Mouse (Mus musculus) neural tube, embryonic 14.5 days (tissue): Measurements from ENCODE around the gene Hnrnpul2. TPM values are rescaled to one million over a fixed set of nuclear protein-coding genes. Genes with fewer than 3 reads are reported as not detected.

Source experiments
- ATAC-seq: fragments of 200-750 bp; cut with Nextera tagmentation; 2 replicates; pipeline ENCODE4 v1.8.0; 2017; ENCODE audit warnings: low read depth, mild to moderate bottlenecking, moderate TSS enrichment, moderate library complexity
- H3K27ac ChIP-seq: fragments of 300-500 bp; sonication (generic); 2 replicates; pipeline ENCODE4 v1.5.1; 2014; ENCODE audit warnings: low read depth, mild to moderate bottlenecking, control low read depth, low read length, moderate library complexity, mixed read lengths
- H3K27me3 ChIP-seq: fragments of 300-500 bp; sonication (generic); 2 replicates; pipeline ENCODE4 v1.6.1; 2014; ENCODE audit warnings: low read length; ENCODE audit not compliant: control insufficient read depth, insufficient read depth
- H3K36me3 ChIP-seq: fragments of 300-500 bp; sonication (generic); 2 replicates; pipeline ENCODE4 v1.6.1; 2014; ENCODE audit warnings: low read length, mixed read lengths; ENCODE audit not compliant: control insufficient read depth, insufficient read depth
- H3K4me1 ChIP-seq: fragments of 300-500 bp; sonication (generic); 2 replicates; pipeline ENCODE4 v1.6.1; 2014; ENCODE audit warnings: low read length; ENCODE audit not compliant: control insufficient read depth, insufficient read depth
- H3K4me2 ChIP-seq: fragments of 300-500 bp; sonication (generic); 2 replicates; pipeline ENCODE4 v1.6.1; 2014; ENCODE audit warnings: mild to moderate bottlenecking, low read depth, low read length, control low read depth
- H3K4me3 ChIP-seq: fragments of 300-500 bp; sonication (generic); 2 replicates; pipeline ENCODE4 v1.5.1; 2014; ENCODE audit warnings: low read depth, low read length, control low read depth, mixed read lengths
- H3K9ac ChIP-seq: fragments of 300-500 bp; sonication (generic); replicated peaks from 2 replicates; pipeline ENCODE4 v1.6.1; 2014; ENCODE audit warnings: low read depth, mild to moderate bottlenecking, control low read depth, low read length, mixed read lengths
- H3K9me3 ChIP-seq: fragments of 300-500 bp; sonication (generic); 2 replicates; pipeline ENCODE4 v1.6.1; 2016; ENCODE audit warnings: low read length; ENCODE audit not compliant: control insufficient read depth
- WGBS: fragments of 180-500 bp; shearing (Covaris S2); extraction: QIAGEN DNeasy Blood & Tissue Kit; methylation state at CpG from one replicate; pipeline ENCODE4 v1.1.7; 2014; 5-methylcytosine and 5-hydroxymethylcytosine counted together
- polyA plus RNA-seq: library from polyadenylated mRNA; unstranded; fragments of >200 nt; fragmentation: Nextera tagmentation; extraction: Ambion mirVana; gene quantifications from 2 replicates; pipeline ENCODE4 v1.2.1, GENCODE M21; 2014

The Hnrnpul2 gene
- polyA plus RNA-seq, 1 experiment from 2014 or later = 9.5 TPM

DNA sequence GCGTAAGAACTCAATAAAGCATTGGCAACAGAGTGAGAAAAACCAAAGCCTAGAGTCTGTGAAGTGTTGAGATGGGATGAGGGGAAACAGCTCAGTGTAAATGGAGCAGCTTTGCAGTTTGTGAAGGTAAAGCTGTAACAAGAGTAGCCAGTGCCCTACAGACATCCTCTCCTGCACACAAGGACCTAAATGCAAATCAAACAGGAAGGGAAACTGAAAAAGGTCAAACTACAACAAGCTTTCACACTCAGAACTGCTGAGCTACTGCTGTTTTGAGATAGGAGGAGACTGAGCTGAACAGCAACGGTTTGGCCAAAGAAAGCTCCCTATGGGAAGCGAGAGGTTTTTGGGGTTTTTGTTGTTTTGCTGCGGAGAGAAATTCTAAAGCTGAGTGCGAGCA, 13.0 kb upstream of the Hnrnpul2 start:
- 98% methylated on average over 5 of the region's 5 CpGs for WGBS
- Histone ChIP-seq H3K9ac (no peak overlapping the region), H3K4me2 (no peak overlapping the region), H3K27me3 (no peaks in the 10 kb centered on the region), H3K4me3 (no peak overlapping the region), H3K27ac (no peak overlapping the region), H3K36me3 (peaks cover 24% of the 10 kb centered on the region; the same call in 1 of the 2 replicates), H3K9me3 (no peaks in the 10 kb centered on the region), H3K4me1 (peaks cover 6% of the 10 kb centered on the region; the same call in 1 of the 2 replicates)
- ATAC-seq = no peak

DNA sequence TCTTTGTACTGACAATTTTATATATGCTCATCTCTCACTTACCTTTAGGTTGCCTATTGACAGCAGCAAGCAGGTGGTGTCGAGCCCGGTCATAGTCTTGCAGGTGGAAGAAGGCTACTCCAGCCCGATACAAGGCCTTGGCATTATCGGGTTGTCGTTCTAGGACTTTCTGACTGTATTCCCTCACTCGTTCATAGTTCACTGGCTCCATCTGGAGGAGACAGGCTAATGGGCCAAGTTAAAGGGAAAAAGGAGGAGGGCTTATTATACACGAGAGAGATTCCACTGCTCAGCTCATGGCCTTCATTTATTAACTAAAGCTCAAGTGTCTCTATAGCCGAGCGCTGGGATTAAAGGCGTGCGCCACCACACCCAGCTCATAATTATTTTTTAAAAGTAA, 4.0 kb upstream of the Hnrnpul2 start:
- H3K4me3 ChIP-seq = no peak overlapping the region
- 0 out of 2 replicates have a peak overlapping the region, but pooled peaks have one; percentile 11 for H3K4me2 ChIP-seq
- H3K9me3 ChIP-seq = no peaks in the 10 kb centered on the region
- WGBS = 63% methylated on average over 11 of the region's 11 CpGs
- no peak for ATAC-seq
- H3K27ac ChIP-seq = no peak overlapping the region
- peaks cover 29% of the 10 kb centered on the region for H3K4me1 ChIP-seq
- peaks cover 29% of the 10 kb centered on the region for H3K36me3 ChIP-seq
- no peak overlapping the region for H3K9ac ChIP-seq
- no peaks in the 10 kb centered on the region for H3K27me3 ChIP-seq

DNA sequence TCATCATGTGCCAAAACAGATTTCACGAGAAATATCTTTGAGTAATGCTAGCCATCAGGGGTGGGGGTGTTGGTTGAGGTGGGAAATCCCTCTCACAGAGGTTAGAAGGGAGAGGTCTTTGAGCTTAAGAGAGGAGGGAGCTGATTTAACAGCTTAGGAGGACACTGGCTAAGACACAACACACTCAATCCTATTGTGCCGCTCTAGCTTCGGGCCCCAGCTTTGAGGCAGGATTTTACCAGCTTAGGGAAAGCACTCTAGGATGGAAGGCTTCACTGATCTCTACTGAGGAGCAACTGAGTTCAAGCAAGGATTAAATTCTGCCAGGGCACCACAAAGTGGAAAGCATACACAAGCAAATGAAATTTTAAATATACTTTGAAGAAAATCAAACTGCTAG, 2.8 kb upstream of the Hnrnpul2 start:
- 84% methylated on average over 3 of the region's 3 CpGs for WGBS
- Histone ChIP-seq H3K27me3 (no peaks in the 10 kb centered on the region), H3K9me3 (no peaks in the 10 kb centered on the region), H3K4me1 (peaks cover 37% of the 10 kb centered on the region), H3K9ac (no peak overlapping the region), H3K4me2 (peak overlapping the region; percentile 7; the same call in 1 of the 2 replicates), H3K27ac (no peak overlapping the region), H3K36me3 (peaks cover 22% of the 10 kb centered on the region), H3K4me3 (no peak overlapping the region)
- no peak for ATAC-seq

DNA sequence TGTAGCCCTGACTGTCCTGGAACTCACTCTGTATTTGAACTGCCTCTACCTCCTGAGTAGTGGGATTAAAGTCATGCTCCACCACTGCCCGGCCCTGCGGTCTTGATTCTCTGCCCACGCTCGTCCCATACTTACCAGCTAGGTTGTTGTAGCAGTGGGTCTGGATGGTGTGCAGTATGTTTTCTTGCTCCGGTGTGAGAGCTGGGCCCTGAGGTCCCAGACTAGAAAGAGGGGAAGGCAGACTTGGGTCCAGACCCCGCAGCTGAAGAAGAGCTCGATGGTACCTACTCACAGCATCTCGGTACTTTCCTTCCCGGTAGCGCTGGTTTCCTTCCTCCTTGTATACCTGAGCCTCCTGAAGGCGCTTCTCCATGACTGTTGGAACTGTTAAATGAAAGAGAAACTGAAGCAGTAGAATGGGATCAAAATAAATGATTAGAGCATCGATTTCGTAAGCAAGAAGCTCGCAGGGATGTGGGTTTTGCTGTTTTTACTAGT, 1.5 kb upstream of the Hnrnpul2 start:
- no peak for ATAC-seq
- Histone ChIP-seq H3K4me2 (peak overlapping the region; percentile 98), H3K9me3 (no peaks in the 10 kb centered on the region), H3K27me3 (no peaks in the 10 kb centered on the region), H3K27ac (peak overlapping the region; percentile 98), H3K4me1 (peaks cover 50% of the 10 kb centered on the region), H3K9ac (peak overlapping the region; percentile 65), H3K36me3 (peaks cover 14% of the 10 kb centered on the region), H3K4me3 (peak overlapping the region; percentile 99)
- 38% methylated on average over 14 of the region's 14 CpGs for WGBS

DNA sequence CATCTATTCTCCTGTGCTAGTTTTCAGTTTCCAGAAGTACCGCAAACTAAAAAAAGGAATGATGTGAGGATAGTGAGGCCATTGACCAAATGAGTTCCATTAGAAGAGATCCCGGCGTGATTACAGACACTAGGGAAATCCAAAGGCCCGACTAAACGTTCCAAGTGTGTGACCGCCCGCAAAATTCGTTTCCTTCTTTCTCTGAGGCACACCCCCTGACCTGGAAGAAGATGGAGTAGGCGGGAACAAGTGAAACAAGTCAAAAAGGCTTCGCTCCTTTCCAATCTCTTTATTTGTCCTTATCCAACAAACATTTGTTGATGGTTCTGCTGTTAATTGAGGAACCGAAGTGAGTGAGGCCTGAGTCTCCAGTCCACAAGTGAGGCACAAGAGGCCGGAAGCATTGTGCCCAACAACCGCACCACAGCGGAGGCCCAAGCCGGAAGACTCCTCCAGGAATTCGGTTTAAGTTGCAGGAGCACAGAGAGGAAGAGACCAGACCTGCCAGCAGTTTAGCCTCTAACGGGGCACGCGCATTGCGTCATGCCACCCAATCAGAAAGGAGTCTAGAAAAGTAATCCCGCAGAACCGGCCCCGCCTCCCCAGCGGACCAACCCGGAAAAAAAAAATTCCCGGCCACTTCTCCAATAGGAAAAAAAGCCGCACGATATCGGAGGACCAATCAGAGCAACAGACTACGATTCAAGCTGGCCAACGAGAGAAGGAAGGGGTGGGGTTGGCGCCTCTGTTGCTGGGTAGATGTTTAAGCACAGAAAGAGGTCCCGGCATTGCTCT, 812 bp upstream of the Hnrnpul2 start, which contains the start of gene Ttc9c:
Gene Ttc9c, minus strand, starts transcription at position 533 of the 795 bp plus-strand sequence.
- Histone ChIP-seq H3K27me3 (no peaks in the 10 kb centered on the region), H3K9ac (peak within 1 kb of the TSS; percentile 90), H3K36me3 (peaks cover 15% of the 10 kb centered on the region), H3K4me2 (peak within 1 kb of the TSS; percentile 98), H3K9me3 (no peaks in the 10 kb centered on the region), H3K27ac (peak within 1 kb of the TSS; percentile 98), H3K4me1 (peaks cover 50% of the 10 kb centered on the region), H3K4me3 (peak within 1 kb of the TSS; percentile 99)
- peak; percentile 95 for ATAC-seq
- under 1% methylated on average over 33 of the region's 33 CpGs for WGBS

DNA sequence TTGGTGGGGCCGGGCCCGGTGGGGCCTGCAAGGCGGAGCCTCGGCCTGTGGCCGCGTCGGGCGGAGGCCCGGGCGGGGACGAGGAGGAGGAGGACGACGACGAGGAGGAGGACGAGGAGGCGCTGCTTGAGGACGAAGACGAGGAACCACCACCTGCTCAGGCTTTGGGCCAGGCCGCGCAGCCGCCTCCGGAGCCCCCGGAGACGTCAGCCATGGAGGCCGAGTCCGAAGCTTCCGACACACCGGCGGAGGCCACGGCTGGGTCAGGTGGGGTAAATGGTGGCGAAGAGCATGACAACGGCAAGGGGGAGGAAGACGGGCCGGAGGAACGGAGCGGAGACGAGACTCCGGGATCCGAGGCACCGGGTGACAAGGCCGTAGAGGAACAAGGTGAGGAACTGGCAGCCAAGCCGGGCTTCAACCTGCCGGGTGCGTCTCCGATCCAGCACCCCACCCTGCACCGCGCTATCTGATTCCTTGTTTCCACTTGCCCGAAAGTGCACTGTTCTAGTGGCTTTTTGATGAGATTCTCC, 680 bp downstream of the Hnrnpul2 start:
- peaks cover 19% of the 10 kb centered on the region for H3K36me3 ChIP-seq
- peak overlapping the region; percentile 90 for H3K9ac ChIP-seq
- H3K4me1 ChIP-seq = peaks cover 46% of the 10 kb centered on the region
- H3K27me3 ChIP-seq = no peaks in the 10 kb centered on the region
- H3K9me3 ChIP-seq = no peaks in the 10 kb centered on the region
- under 1% methylated on average over 44 of the region's 48 CpGs for WGBS
- peak overlapping the region; percentile 98 for H3K27ac ChIP-seq
- peak overlapping the region; percentile 98 for H3K4me2 ChIP-seq
- ATAC-seq = peak; percentile 39
- peak overlapping the region; percentile 99 for H3K4me3 ChIP-seq

DNA sequence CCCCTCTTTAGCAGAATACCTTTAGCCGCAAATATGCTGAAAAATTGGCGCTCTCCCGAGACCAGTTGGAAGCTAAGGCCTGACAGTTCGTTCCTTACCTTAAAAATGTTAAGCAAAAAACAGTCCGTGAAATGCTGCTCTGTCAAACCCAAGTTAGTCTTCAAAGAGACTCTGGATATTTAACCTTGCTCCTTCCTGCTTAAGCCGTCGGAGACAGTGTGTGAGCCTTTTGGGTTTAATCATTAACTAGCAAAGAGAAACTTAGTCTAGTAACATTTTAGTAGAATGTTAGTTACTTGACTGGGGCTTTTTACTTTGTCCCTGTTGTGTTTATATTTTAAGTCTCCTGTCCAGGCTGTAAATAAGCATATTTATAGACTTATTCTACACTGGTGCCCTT, 1.3 kb downstream of the Hnrnpul2 start:
- WGBS = 1% methylated on average over 7 of the region's 7 CpGs
- Histone ChIP-seq H3K27me3 (no peaks in the 10 kb centered on the region), H3K36me3 (peaks cover 25% of the 10 kb centered on the region), H3K9ac (peak overlapping the region; percentile 90), H3K9me3 (no peaks in the 10 kb centered on the region), H3K4me2 (peak overlapping the region; percentile 98), H3K4me3 (peak overlapping the region; percentile 99), H3K27ac (no peak overlapping the region), H3K4me1 (peaks cover 41% of the 10 kb centered on the region)
- ATAC-seq = no peak

DNA sequence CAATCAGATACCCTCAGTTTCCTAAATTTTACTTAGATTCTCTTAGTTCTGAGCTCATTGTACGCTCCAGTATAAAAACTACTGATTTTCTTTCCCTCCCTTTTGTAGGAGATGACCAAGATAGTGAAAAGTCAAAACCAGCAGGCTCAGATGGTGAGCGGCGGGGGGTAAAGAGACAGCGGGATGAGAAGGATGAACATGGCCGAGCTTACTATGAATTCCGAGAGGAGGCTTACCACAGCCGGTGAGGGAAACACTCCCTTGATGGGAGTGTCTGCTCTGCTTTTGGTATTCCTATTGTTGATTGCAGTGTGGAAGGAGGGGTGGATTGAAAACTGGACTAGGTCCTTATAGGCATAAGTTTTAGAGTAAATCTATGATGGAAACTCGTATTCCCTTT, 2.9 kb downstream of the Hnrnpul2 start:
- Histone ChIP-seq H3K9ac (0 out of 2 replicates have a peak overlapping the region, but pooled peaks have one; percentile 37), H3K36me3 (peaks cover 40% of the 10 kb centered on the region), H3K27me3 (no peaks in the 10 kb centered on the region), H3K4me2 (peak overlapping the region; percentile 98), H3K4me3 (peak overlapping the region; percentile 99; the same call in 1 of the 2 replicates), H3K4me1 (peaks cover 29% of the 10 kb centered on the region), H3K27ac (no peak overlapping the region), H3K9me3 (no peaks in the 10 kb centered on the region)
- no peak for ATAC-seq
- WGBS = 72% methylated on average over 8 of the region's 8 CpGs

DNA sequence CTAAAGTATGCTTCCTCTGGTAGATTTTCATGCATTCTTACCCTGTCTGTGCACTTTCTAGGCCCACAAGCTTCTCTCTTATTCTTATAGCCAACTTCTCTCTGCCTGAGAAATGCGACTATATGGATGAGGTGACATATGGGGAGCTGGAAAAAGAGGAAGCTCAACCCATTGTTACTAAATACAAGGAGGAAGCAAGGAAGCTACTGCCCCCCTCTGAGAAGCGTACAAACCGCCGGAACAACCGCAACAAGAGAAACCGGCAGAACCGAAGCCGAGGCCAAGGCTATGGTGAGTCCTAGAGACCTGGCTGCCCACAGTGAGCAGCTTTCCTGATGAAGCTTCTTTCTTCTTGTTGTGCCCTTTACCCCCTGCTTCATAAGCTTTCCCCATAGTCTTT, 9.8 kb downstream of the Hnrnpul2 start, which contains the start of gene AC129217.1:
Gene AC129217.1, plus strand, starts transcription at position 114 of the 400 bp plus-strand sequence.
- Histone ChIP-seq H3K4me3 (no peak within 1 kb of the TSS), H3K9ac (no peak within 1 kb of the TSS), H3K27me3 (no peaks in the 10 kb centered on the region), H3K4me2 (no peak within 1 kb of the TSS), H3K36me3 (peaks cover 91% of the 10 kb centered on the region), H3K9me3 (no peaks in the 10 kb centered on the region), H3K27ac (no peak within 1 kb of the TSS), H3K4me1 (no peaks in the 10 kb centered on the region)
- ATAC-seq = no peak
- 96% methylated on average over 8 of the region's 8 CpGs for WGBS
